Mouse (Mus musculus) liver, adult 2 months (tissue): ENCODE data around the gene Evpl.

Source experiments
- CTCF ChIP-seq: fragments of 200-500 bp; IDR thresholded peaks from 2 replicates; pipeline ENCODE4 v1.5.1; 2011; ENCODE audit warnings: low read depth, low read length, control low read depth
- POLR2A ChIP-seq: fragments of 200-500 bp; IDR thresholded peaks from 2 replicates; pipeline ENCODE4 v1.6.1; 2011; ENCODE audit warnings: low read length, control low read depth; ENCODE audit not compliant: insufficient read depth; ENCODE audit errors: extremely low read depth

DNA sequence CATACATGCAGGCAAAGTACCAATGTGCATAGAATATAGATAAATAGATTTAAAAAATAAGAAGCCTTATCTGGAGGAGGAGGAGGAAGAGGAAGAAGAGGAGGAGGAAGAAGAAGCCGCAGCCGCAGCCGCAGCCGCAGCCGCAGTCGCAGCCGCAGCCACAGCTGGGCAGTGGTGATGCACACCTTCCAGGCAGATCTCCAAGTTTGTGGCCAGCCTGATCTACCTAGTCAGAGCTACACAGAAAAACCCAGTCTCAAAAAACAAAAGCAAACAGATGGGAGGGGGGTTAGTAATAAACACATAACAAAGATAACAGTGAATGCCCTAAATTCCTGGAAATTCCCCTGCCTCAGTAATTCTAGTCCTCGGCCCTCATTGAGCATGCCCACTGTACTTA lies 43.3 kb downstream of the Evpl start:
- TF ChIP-seq CTCF (no peak), POLR2A (no peak)
